Mouse (Mus musculus) C2C12 (cell line): ENCODE data around the gene Sema3b.

Experiments
- CTCF ChIP-seq: IDR thresholded peaks from one replicate; pipeline ENCODE4 v1.5.1; 2011; ENCODE audit not compliant: control insufficient read depth, insufficient read depth, insufficient read length
- FOSL1 ChIP-seq: IDR thresholded peaks from one replicate; pipeline ENCODE4 v1.8.0; 2011; ENCODE audit warnings: mild to moderate bottlenecking, low read length; ENCODE audit not compliant: poor library complexity, insufficient read depth, severe bottlenecking
- MAX ChIP-seq: IDR thresholded peaks from one replicate; pipeline ENCODE4 v1.6.1; 2011; ENCODE audit warnings: mild to moderate bottlenecking, control low read depth
- MYOG ChIP-seq: IDR thresholded peaks from one replicate; pipeline ENCODE4 v1.6.1; 2011; ENCODE audit not compliant: control insufficient read depth, insufficient read length; ENCODE audit errors: extremely low read depth
- USF1 ChIP-seq: IDR thresholded peaks from one replicate; pipeline ENCODE4 v1.6.1; 2011; ENCODE audit warnings: low read depth, mild to moderate bottlenecking, control low read depth, moderate library complexity

DNA sequence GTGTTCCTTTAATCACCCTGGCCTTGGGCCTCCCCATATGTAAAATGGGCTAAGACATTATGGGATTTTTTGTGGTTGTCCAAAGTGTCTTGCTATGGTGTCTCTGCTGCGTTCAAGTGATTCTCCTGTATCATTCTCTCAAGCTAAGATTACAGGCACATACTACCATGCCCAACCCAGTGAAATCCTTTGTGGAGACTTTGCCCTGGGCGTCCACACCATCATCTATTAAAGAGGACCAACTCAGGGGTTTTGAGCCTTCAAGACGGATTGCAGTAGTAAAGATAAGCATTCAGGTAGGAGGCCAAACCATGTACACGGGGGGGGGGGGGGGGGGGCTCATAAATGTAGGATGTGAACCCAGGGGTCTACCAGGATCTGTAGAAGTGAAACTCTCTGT lies 45.6 kb upstream of the Sema3b start:
- TF ChIP-seq CTCF (no peak), USF1 (no peak), MAX (no peak), MYOG (no peak), FOSL1 (no peak)
